Mouse (Mus musculus) MEL (cell line): ENCODE measurements around the gene Sik3.

Source experiments
- CHD1 ChIP-seq: IDR thresholded peaks from 2 replicates; pipeline ENCODE4 v1.6.1; 2012; ENCODE audit warnings: low read depth, mild to moderate bottlenecking, inconsistent platforms, low read length, improper control_type of control experiment
- CTCF ChIP-seq, 3 experiments: IDR thresholded peaks in 2 of 3; conservative IDR thresholded peaks in 1 of 3; 2 replicates each; pipeline ENCODE4 v1.5.1; 2011 to 2012; ENCODE audit warnings: low read length in 3 of 3, low read depth in 2 of 3, mild to moderate bottlenecking in 2 of 3, improper control_type of control experiment in 1 of 3, inconsistent platforms in 1 of 3, mixed read lengths in 1 of 3, moderate library complexity in 1 of 3; ENCODE audit not compliant: control insufficient read depth in 1 of 3, insufficient read depth in 1 of 3, poor library complexity in 1 of 3, severe bottlenecking in 1 of 3
- GABPA ChIP-seq: IDR thresholded peaks from 2 replicates; pipeline ENCODE4 v1.6.1; 2012; ENCODE audit warnings: low read depth, mild to moderate bottlenecking, inconsistent platforms, low read length, improper control_type of control experiment, moderate library complexity
- GATA1 ChIP-seq: IDR thresholded peaks from 2 replicates; pipeline ENCODE4 v1.6.1; 2011; ENCODE audit warnings: low read depth, low read length, improper control_type of control experiment
- MAFK ChIP-seq: IDR thresholded peaks from 2 replicates; pipeline ENCODE4 v1.6.1; 2011; ENCODE audit warnings: low read depth, mild to moderate bottlenecking, low read length, improper control_type of control experiment, borderline replicate concordance
- NELFE ChIP-seq: IDR thresholded peaks from 2 replicates; pipeline ENCODE4 v1.6.1; 2011; ENCODE audit warnings: low read depth, low read length, improper control_type of control experiment
- POLR2A ChIP-seq, 2 experiments: IDR thresholded peaks; 2 replicates each; pipeline ENCODE4 v1.6.1; 2011 to 2012; ENCODE audit warnings: low read length in 2 of 2, mild to moderate bottlenecking in 2 of 2, control low read depth in 1 of 2, improper control_type of control experiment in 1 of 2, low read depth in 1 of 2, moderate library complexity in 1 of 2; ENCODE audit not compliant: control insufficient read depth in 1 of 2, insufficient read depth in 1 of 2, poor library complexity in 1 of 2
- POLR2AphosphoS2 ChIP-seq: IDR thresholded peaks from 2 replicates; pipeline ENCODE4 v1.6.1; 2011; ENCODE audit warnings: low read length, improper control_type of control experiment
- TCF12 ChIP-seq: IDR thresholded peaks from 2 replicates; pipeline ENCODE4 v1.6.1; 2014; ENCODE audit warnings: low read depth, mild to moderate bottlenecking, inconsistent platforms, low read length, improper control_type of control experiment, moderate library complexity
- UBTF ChIP-seq: IDR thresholded peaks from 2 replicates; pipeline ENCODE4 v1.6.1; 2012; ENCODE audit warnings: low read depth, mild to moderate bottlenecking, inconsistent platforms, low read length, improper control_type of control experiment, moderate library complexity, borderline replicate concordance; ENCODE audit not compliant: insufficient read depth
- USF1 ChIP-seq: IDR thresholded peaks from 2 replicates; pipeline ENCODE4 v1.6.1; 2014; ENCODE audit warnings: low read depth, mild to moderate bottlenecking, inconsistent platforms, low read length, improper control_type of control experiment, moderate library complexity
- ZC3H11A ChIP-seq: IDR thresholded peaks from 2 replicates; pipeline ENCODE4 v1.6.1; 2012; ENCODE audit warnings: low read depth, mild to moderate bottlenecking, inconsistent platforms, low read length, improper control_type of control experiment
- ZKSCAN1 ChIP-seq: IDR thresholded peaks from 2 replicates; pipeline ENCODE4 v1.6.1; 2012; ENCODE audit warnings: low read depth, mild to moderate bottlenecking, inconsistent platforms, low read length, improper control_type of control experiment, moderate library complexity

DNA sequence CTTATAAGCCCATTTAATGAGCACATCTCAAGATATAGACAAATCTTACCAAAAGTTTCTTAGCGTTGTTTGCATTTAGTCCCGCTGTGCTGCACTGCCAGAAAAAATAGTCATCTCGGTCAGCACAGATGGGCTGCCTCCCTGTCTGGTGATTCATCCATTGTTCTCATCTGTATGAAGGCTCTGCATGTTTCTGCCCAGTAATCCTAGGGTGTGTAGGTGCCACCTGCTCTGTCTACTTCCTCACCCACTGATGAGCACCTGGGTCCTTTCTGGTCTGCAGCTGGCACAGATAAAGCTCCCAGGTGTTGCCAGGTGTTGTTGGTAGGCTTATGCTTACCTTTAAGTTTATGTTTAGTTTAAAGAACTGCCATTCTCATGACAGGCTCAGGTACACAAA is 29.8 kb downstream of the Sik3 start:
- no peak for TF ChIP-seq CTCF (IDR thresholded peaks at IDR 0.05 in 2 of 3, conservative IDR thresholded peaks at IDR 0.05 in 1 of 3; ENCODE audit: control insufficient read depth in 1 of 3, insufficient read depth in 1 of 3, low read depth in 2 of 3, low read length in 3 of 3, poor library complexity in 1 of 3, severe bottlenecking in 1 of 3)
- TF ChIP-seq POLR2A (IDR thresholded peaks at IDR 0.05; ENCODE audit: control insufficient read depth in 1 of 2, insufficient read depth in 1 of 2, low read depth in 1 of 2, low read length in 2 of 2, poor library complexity in 1 of 2) = no peak
- no peak for TF ChIP-seq CHD1
- no peak for TF ChIP-seq GATA1
- TF ChIP-seq GABPA = no peak
- no peak for TF ChIP-seq USF1
- no peak for TF ChIP-seq ZKSCAN1
- no peak for TF ChIP-seq UBTF
- TF ChIP-seq ZC3H11A = no peak
- TF ChIP-seq MAFK = no peak
- no peak for TF ChIP-seq POLR2AphosphoS2
- TF ChIP-seq TCF12 = no peak
- TF ChIP-seq NELFE = no peak
